Mouse (Mus musculus): ENCODE measurements around the gene Git2. TPM values are rescaled to one million over a fixed set of nuclear protein-coding genes. Genes with fewer than 3 reads are reported as not detected.

Gene Git2
- polyA plus RNA-seq, 1 experiment from 2014 or later: 32.6 TPM

DNA sequence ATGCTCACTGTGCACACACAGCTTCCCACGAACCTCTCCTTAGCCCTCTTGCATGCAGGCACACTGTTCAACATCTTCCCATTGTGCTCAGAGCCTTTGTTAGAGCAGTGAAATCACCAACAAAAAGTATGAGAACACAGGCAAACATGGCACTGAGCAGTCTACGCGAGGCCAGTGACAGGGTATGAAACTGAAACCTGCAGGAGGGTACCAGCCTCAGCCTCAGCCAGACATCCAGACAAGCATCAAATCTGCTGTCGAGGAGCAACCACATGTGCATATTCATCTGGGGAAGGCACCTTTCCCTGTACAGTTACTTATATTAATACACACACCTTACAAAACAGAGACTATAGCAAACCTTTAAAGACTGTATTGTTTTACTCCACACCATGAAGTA, 28.4 kb downstream of the Git2 start:
- Histone ChIP-seq H3K4me3 (ENCODE audit: control insufficient read depth in 1 of 2, insufficient read depth in 1 of 2, low read depth in 1 of 2, low read length in 2 of 2) (no peak overlapping the region), H3K27ac (replicated peaks in 1 of 2; ENCODE audit: control insufficient read depth in 1 of 2, insufficient read depth in 1 of 2, low read depth in 2 of 2, low read length in 2 of 2) (no peak overlapping the region), H3K4me1 (ENCODE audit: control insufficient read depth in 2 of 2, insufficient read depth in 2 of 2, low read length in 2 of 2) (peaks cover 11 to 12% of the 10 kb centered on the region in 2 experiments), H3K9me3 (ENCODE audit: control insufficient read depth, low read length) (no peaks in the 10 kb centered on the region), H3K27me3 (ENCODE audit: control insufficient read depth, insufficient read depth, low read length) (no peaks in the 10 kb centered on the region), H3K36me3 (ENCODE audit: control insufficient read depth, insufficient read depth, low read length) (peaks cover 92% of the 10 kb centered on the region), H3K4me2 (ENCODE audit: low read length) (no peak overlapping the region), H3K9ac (ENCODE audit: low read length) (no peak overlapping the region)
- WGBS: 84% methylated on average over 4 of the region's 4 CpGs
- ATAC-seq (ENCODE audit: insufficient number of reproducible peaks, insufficient read depth, low FRiP score, low read depth): no peak

DNA sequence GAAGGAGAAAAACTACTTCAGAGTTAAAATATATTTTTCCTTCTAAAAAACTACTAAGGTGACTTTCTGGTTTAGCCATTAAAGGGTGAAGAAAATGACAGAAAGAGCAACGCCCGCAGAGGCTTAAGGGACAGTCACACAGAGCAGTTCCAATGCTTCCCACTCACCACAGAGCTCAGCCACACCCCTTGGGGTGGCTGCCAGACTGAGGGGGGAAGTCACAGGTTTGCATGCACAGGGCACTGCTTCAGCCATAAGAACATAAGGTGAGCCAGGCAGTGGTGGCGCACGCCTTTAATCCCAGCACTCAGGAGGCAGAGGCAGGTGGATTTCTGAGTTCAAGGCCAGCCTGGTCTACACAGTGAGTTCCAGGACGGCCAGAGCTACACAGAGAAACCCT, 29.7 kb downstream of the Git2 start:
- WGBS: 87% methylated on average over 5 of the region's 5 CpGs
- Histone ChIP-seq H3K4me1 (ENCODE audit: control insufficient read depth in 2 of 2, insufficient read depth in 2 of 2, low read length in 2 of 2) (peaks cover 12 to 15% of the 10 kb centered on the region in 2 experiments), H3K4me3 (ENCODE audit: control insufficient read depth in 1 of 2, insufficient read depth in 1 of 2, low read depth in 1 of 2, low read length in 2 of 2) (no peak overlapping the region), H3K27me3 (ENCODE audit: control insufficient read depth, insufficient read depth, low read length) (no peaks in the 10 kb centered on the region), H3K9me3 (ENCODE audit: control insufficient read depth, low read length) (no peaks in the 10 kb centered on the region), H3K9ac (ENCODE audit: low read length) (no peak overlapping the region), H3K27ac (replicated peaks in 1 of 2; ENCODE audit: control insufficient read depth in 1 of 2, insufficient read depth in 1 of 2, low read depth in 2 of 2, low read length in 2 of 2) (no peak overlapping the region), H3K36me3 (ENCODE audit: control insufficient read depth, insufficient read depth, low read length) (peaks cover 89% of the 10 kb centered on the region), H3K4me2 (ENCODE audit: low read length) (no peak overlapping the region)
- ATAC-seq (ENCODE audit: insufficient number of reproducible peaks, insufficient read depth, low FRiP score, low read depth): no peak

DNA sequence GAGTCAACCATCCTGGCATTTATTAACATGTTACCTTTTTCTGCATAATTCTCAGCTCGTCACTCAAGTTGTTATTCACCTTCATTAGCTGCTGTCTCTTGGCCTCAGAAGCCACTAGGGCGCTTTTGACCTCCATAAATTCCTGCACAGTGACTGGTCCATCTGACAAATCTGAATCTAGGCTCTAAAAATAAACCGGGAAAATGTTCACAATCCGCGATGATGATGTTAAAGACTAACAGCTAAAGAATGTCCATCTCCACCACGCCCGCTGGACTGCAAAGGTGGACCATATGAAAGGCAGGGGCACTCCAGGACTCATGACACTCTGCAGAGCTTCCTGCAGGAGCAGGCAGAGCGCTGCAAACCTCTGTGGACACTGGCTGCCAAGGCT, 31.6 kb downstream of the Git2 start:
- Histone ChIP-seq H3K27me3 (ENCODE audit: control insufficient read depth, insufficient read depth, low read length) (no peaks in the 10 kb centered on the region), H3K9ac (ENCODE audit: low read length) (no peak overlapping the region), H3K27ac (replicated peaks in 1 of 2; ENCODE audit: control insufficient read depth in 1 of 2, insufficient read depth in 1 of 2, low read depth in 2 of 2, low read length in 2 of 2) (peak overlapping the region in 1 of 2 experiments; percentile 51; a peak in 2 of 4 replicates), H3K4me3 (ENCODE audit: control insufficient read depth in 1 of 2, insufficient read depth in 1 of 2, low read depth in 1 of 2, low read length in 2 of 2) (no peak overlapping the region), H3K9me3 (ENCODE audit: control insufficient read depth, low read length) (no peaks in the 10 kb centered on the region), H3K36me3 (ENCODE audit: control insufficient read depth, insufficient read depth, low read length) (peaks cover 88% of the 10 kb centered on the region), H3K4me1 (ENCODE audit: control insufficient read depth in 2 of 2, insufficient read depth in 2 of 2, low read length in 2 of 2) (peaks cover 18 to 22% of the 10 kb centered on the region in 2 experiments), H3K4me2 (ENCODE audit: low read length) (no peak overlapping the region)
- WGBS: 61% methylated on average over 8 of the region's 8 CpGs
- ATAC-seq (ENCODE audit: insufficient number of reproducible peaks, insufficient read depth, low FRiP score, low read depth): no peak

GRCm38 (mm10) chr5:114742998-114743696, 32.2 kb downstream of the Git2 start:
- peaks cover 88% of the 10 kb centered on the region for H3K36me3 ChIP-seq (ENCODE audit: control insufficient read depth, insufficient read depth, low read length)
- WGBS: 61% methylated on average over 13 of the region's 13 CpGs
- no peak overlapping the region for H3K4me3 ChIP-seq (ENCODE audit: control insufficient read depth in 1 of 2, insufficient read depth in 1 of 2, low read depth in 1 of 2, low read length in 2 of 2)
- H3K4me2 ChIP-seq (ENCODE audit: low read length): no peak overlapping the region
- H3K9ac ChIP-seq (ENCODE audit: low read length): no peak overlapping the region
- peak; percentile 68 for ATAC-seq (ENCODE audit: insufficient number of reproducible peaks, insufficient read depth, low FRiP score, low read depth)
- H3K27ac ChIP-seq (replicated peaks in 1 of 2; ENCODE audit: control insufficient read depth in 1 of 2, insufficient read depth in 1 of 2, low read depth in 2 of 2, low read length in 2 of 2): peak overlapping the region; percentile 28 to 51
- no peaks in the 10 kb centered on the region for H3K9me3 ChIP-seq (ENCODE audit: control insufficient read depth, low read length)
- H3K4me1 ChIP-seq (ENCODE audit: control insufficient read depth in 2 of 2, insufficient read depth in 2 of 2, low read length in 2 of 2): peaks cover 18 to 27% of the 10 kb centered on the region in 2 experiments
- no peaks in the 10 kb centered on the region for H3K27me3 ChIP-seq (ENCODE audit: control insufficient read depth, insufficient read depth, low read length)

GRCm38 (mm10) chr5:114742572-114742971, 32.7 kb downstream of the Git2 start:
- 92% methylated on average over 10 of the region's 10 CpGs for WGBS
- H3K27ac ChIP-seq (replicated peaks in 1 of 2; ENCODE audit: control insufficient read depth in 1 of 2, insufficient read depth in 1 of 2, low read depth in 2 of 2, low read length in 2 of 2): 0 out of 4 replicates have a peak overlapping the region, but pooled peaks of 1 of the 2 experiments have one; percentile 38
- H3K4me2 ChIP-seq (ENCODE audit: low read length): no peak overlapping the region
- H3K9ac ChIP-seq (ENCODE audit: low read length): no peak overlapping the region
- peaks cover 19 to 33% of the 10 kb centered on the region in 2 experiments for H3K4me1 ChIP-seq (ENCODE audit: control insufficient read depth in 2 of 2, insufficient read depth in 2 of 2, low read length in 2 of 2)
- no peaks in the 10 kb centered on the region for H3K9me3 ChIP-seq (ENCODE audit: control insufficient read depth, low read length)
- peaks cover 88% of the 10 kb centered on the region for H3K36me3 ChIP-seq (ENCODE audit: control insufficient read depth, insufficient read depth, low read length)
- H3K4me3 ChIP-seq (ENCODE audit: control insufficient read depth in 1 of 2, insufficient read depth in 1 of 2, low read depth in 1 of 2, low read length in 2 of 2): no peak overlapping the region
- H3K27me3 ChIP-seq (ENCODE audit: control insufficient read depth, insufficient read depth, low read length): no peaks in the 10 kb centered on the region
- ATAC-seq (ENCODE audit: insufficient number of reproducible peaks, insufficient read depth, low FRiP score, low read depth): no peak

- Histone ChIP-seq H3K4me2 (ENCODE audit: low read length) (no peak overlapping the region), H3K27ac (replicated peaks in 1 of 2; ENCODE audit: control insufficient read depth in 1 of 2, insufficient read depth in 1 of 2, low read depth in 2 of 2, low read length in 2 of 2) (peak overlapping the region; percentile 5 to 50; a peak in 2 of 4 replicates), H3K36me3 (ENCODE audit: control insufficient read depth, insufficient read depth, low read length) (peaks cover 94% of the 10 kb centered on the region), H3K4me3 (ENCODE audit: control insufficient read depth in 1 of 2, insufficient read depth in 1 of 2, low read depth in 1 of 2, low read length in 2 of 2) (no peak overlapping the region), H3K9me3 (ENCODE audit: control insufficient read depth, low read length) (no peaks in the 10 kb centered on the region), H3K9ac (ENCODE audit: low read length) (peak overlapping the region; percentile 25; the same call in 1 of the 2 replicates), H3K4me1 (ENCODE audit: control insufficient read depth in 2 of 2, insufficient read depth in 2 of 2, low read length in 2 of 2) (peaks cover 20 to 36% of the 10 kb centered on the region in 2 experiments), H3K27me3 (ENCODE audit: control insufficient read depth, insufficient read depth, low read length) (no peaks in the 10 kb centered on the region)
- ATAC-seq (ENCODE audit: insufficient number of reproducible peaks, insufficient read depth, low FRiP score, low read depth): no peak
- WGBS: 20% methylated on average over 4 of the region's 4 CpGs
Measured at GRCm38 (mm10) chr5:114740595-114740994, 34.7 kb downstream of the Git2 start.

- peaks cover 92% of the 10 kb centered on the region for H3K36me3 ChIP-seq (ENCODE audit: control insufficient read depth, insufficient read depth, low read length)
- H3K4me3 ChIP-seq (ENCODE audit: control insufficient read depth in 1 of 2, insufficient read depth in 1 of 2, low read depth in 1 of 2, low read length in 2 of 2): no peak overlapping the region
- H3K9ac ChIP-seq (ENCODE audit: low read length): no peak overlapping the region
- H3K4me1 ChIP-seq (ENCODE audit: control insufficient read depth in 2 of 2, insufficient read depth in 2 of 2, low read length in 2 of 2): peaks cover 16 to 31% of the 10 kb centered on the region in 2 experiments
- H3K4me2 ChIP-seq (ENCODE audit: low read length): no peak overlapping the region
- H3K27me3 ChIP-seq (ENCODE audit: control insufficient read depth, insufficient read depth, low read length): no peaks in the 10 kb centered on the region
- peak; percentile 22 for ATAC-seq (ENCODE audit: insufficient number of reproducible peaks, insufficient read depth, low FRiP score, low read depth)
- peak overlapping the region; percentile 51 to 70; a peak in 3 of 4 replicates for H3K27ac ChIP-seq (replicated peaks in 1 of 2; ENCODE audit: control insufficient read depth in 1 of 2, insufficient read depth in 1 of 2, low read depth in 2 of 2, low read length in 2 of 2)
- no peaks in the 10 kb centered on the region for H3K9me3 ChIP-seq (ENCODE audit: control insufficient read depth, low read length)
- 74% methylated on average over 12 of the region's 12 CpGs for WGBS
Measured at GRCm38 (mm10) chr5:114738707-114739241, 36.5 kb downstream of the Git2 start.
